Comparison of ENCODE assay signal across 11 mouse cellular contexts in genomic region chr11:59614120-59614519, GRCm38 (mm10). TPM values are rescaled to one million over a fixed set of nuclear protein-coding genes. Genes with fewer than 3 reads are reported as not detected.
DNase-seq lines count a peak whose midpoint lies in the region; ATAC-seq and TF ChIP-seq lines count a peak whose summit lies in the region.
"Had no signal": no experiment of that assay in that cellular context is flagged by ENCODE, and none has a peak within 500 bp of the region (broad histone marks: within the 10 kb centered on the region; RNA-seq: fewer than 3 reads in every experiment).

No protein-coding gene starts in this region.

- H3K27ac ChIP-seq in gastrocnemius, adult 2 months = no peak overlapping the region
- H3K27ac ChIP-seq in lung, postnatal 0 days (ENCODE audit: low read length) = no peak overlapping the region
- H3K27ac ChIP-seq: lung, embryonic 15.5 days had no signal

- no peaks in the 10 kb centered on the region for H3K27me3 ChIP-seq in lung, postnatal 0 days (replicated peaks; ENCODE audit: insufficient read depth, low read length)
- H3K27me3 ChIP-seq: lung, embryonic 15.5 days had no signal

- H3K9ac ChIP-seq in lung, postnatal 0 days (replicated peaks; ENCODE audit: low read depth) = no peak overlapping the region
- H3K9ac ChIP-seq: lung, embryonic 15.5 days had no signal

- ATAC-seq in lung, postnatal 0 days = peak; percentile 75
- ATAC-seq in monocyte, adult 5-6 weeks (replicated peaks; ENCODE audit: insufficient number of reproducible peaks, low FRiP score, low TSS enrichment, poor library complexity, severe bottlenecking) = no peak

- no peaks in the 10 kb centered on the region for H3K36me3 ChIP-seq in lung, postnatal 0 days (ENCODE audit: insufficient read depth, low read length)
- H3K36me3 ChIP-seq: G1E; lung, embryonic 15.5 days had no signal

- peak; percentile 57 for TF ChIP-seq CTCF in gastrocnemius, adult 2 months (IDR thresholded peaks at IDR 0.05)
- peak; percentile 71 for TF ChIP-seq CTCF in lung, postnatal 0 days (IDR thresholded peaks at IDR 0.05)

- H3K4me2 ChIP-seq in lung, postnatal 0 days (replicated peaks; ENCODE audit: low read depth, low read length) = no peak overlapping the region
- H3K4me2 ChIP-seq: lung, embryonic 15.5 days had no signal

- H3K4me3 ChIP-seq in gastrocnemius, adult 2 months = no peak overlapping the region
- H3K4me3 ChIP-seq in lung, postnatal 0 days (ENCODE audit: low read depth, low read length) = no peak overlapping the region
- H3K4me3 ChIP-seq: lung, embryonic 15.5 days had no signal

- WGBS in lung, postnatal 0 days = 21% methylated on average over 4 of the region's 4 CpGs

- peak; percentile 34 for DNase-seq in gastrocnemius, adult 2 months
- DNase-seq in gastrocnemius, postnatal 10 days = no peak
- DNase-seq in urinary bladder, postnatal 14 days (ENCODE audit: low spot score) = peak; percentile 41
- no peak for DNase-seq in urinary bladder, postnatal 10 days (ENCODE audit: low spot score)
- DNase-seq in frontal cortex, adult 2 months (ENCODE audit: extremely low spot score in 1 of 2, low spot score in 1 of 2) = peak; percentile 13 to 57
- DNase-seq in lung, postnatal 0 days (ENCODE audit: low spot score) = peak; percentile 91
- DNase-seq in urinary bladder, adult 2 months (ENCODE audit: low spot score) = no peak

- peak; percentile 57; the same call in 1 of the 2 replicates for TF ChIP-seq EP300 in lung, postnatal 0 days (IDR thresholded peaks at IDR 0.05)

- intact Hi-C loops in gastrocnemius, adult 2 months (cut with DNase I) = loop anchor here (5.0 kb wide), 1 partner anchor 87 kb away; the partner anchor contains the start of gene Zkscan17

- no peaks in the 10 kb centered on the region for H3K9me3 ChIP-seq in lung, postnatal 0 days (ENCODE audit: low read length)
- H3K9me3 ChIP-seq: G1E; lung, embryonic 15.5 days had no signal

- no peaks in the 10 kb centered on the region for H3K4me1 ChIP-seq in lung, postnatal 0 days (ENCODE audit: insufficient read depth, low read depth, low read length)
- H3K4me1 ChIP-seq: lung, embryonic 15.5 days had no signal

RNA-seq across cellular contexts. Expression of gene Olfr223, which starts 21.0 kb away (rescaled TPM):
- total RNA-seq in gastrocnemius, adult 2 months (2021) = not detected
- not detected for total RNA-seq in gastrocnemius, postnatal 10 days (2021)
- polyA plus RNA-seq in frontal cortex, adult 2 months (2012; rRNA removed) = not detected in 2 replicates
- polyA plus RNA-seq in lung, postnatal 0 days (2015; fragmentation: Nextera tagmentation; extraction: Ambion mirVana) = not detected in 2 replicates
- polyA plus RNA-seq in urinary bladder, adult 2 months (2012; rRNA removed) = not detected in 2 replicates
- not detected in 3 replicates for total RNA-seq in monocyte, adult 5-6 weeks (2017)
- total RNA-seq: G1E had no signal
- polyA plus RNA-seq: G1E; lung, embryonic 15.5 days; stomach, embryonic 14.5 days had no signal

RNA-seq across cellular contexts. Expression of gene Olfr222, which starts 38.1 kb away (rescaled TPM):
- not detected for total RNA-seq in gastrocnemius, adult 2 months (2021)
- total RNA-seq in gastrocnemius, postnatal 10 days (2021) = not detected
- not detected in 2 replicates for polyA plus RNA-seq in frontal cortex, adult 2 months (2012; rRNA removed)
- not detected in 2 replicates for polyA plus RNA-seq in lung, postnatal 0 days (2015; fragmentation: Nextera tagmentation; extraction: Ambion mirVana)
- polyA plus RNA-seq in urinary bladder, adult 2 months (2012; rRNA removed) = not detected in 2 replicates
- total RNA-seq in monocyte, adult 5-6 weeks (2017) = not detected in 3 replicates
- total RNA-seq: G1E had no signal
- polyA plus RNA-seq: G1E; lung, embryonic 15.5 days; stomach, embryonic 14.5 days had no signal

RNA-seq across cellular contexts. Expression of gene Mprip, which starts 47.0 kb away (rescaled TPM):
- 10 to 100 TPM; 75.6 to 87.2 TPM for total RNA-seq in gastrocnemius, adult 2 months (2021)
- total RNA-seq in gastrocnemius, postnatal 10 days (2021) = 100 to 1,000 TPM; 139 to 166 TPM
- 146 and 154 TPM in 2 replicates for polyA plus RNA-seq in frontal cortex, adult 2 months (2012; rRNA removed)
- polyA plus RNA-seq in lung, postnatal 0 days (2015; fragmentation: Nextera tagmentation; extraction: Ambion mirVana) = 88.0 and 114 TPM in 2 replicates
- 136 and 151 TPM in 2 replicates for polyA plus RNA-seq in urinary bladder, adult 2 months (2012; rRNA removed)
- total RNA-seq in monocyte, adult 5-6 weeks (2017) = 38.2 to 66.7 TPM (median 55.7 TPM) in 3 replicates

Comparison
In these comparisons a context has a peak if more than half of its experiments do, and no peak if none do; other contexts are left out.
1. DNase-seq: peak in gastrocnemius, adult 2 months (single experiment), urinary bladder, postnatal 14 days (single experiment), frontal cortex, adult 2 months (2 of 2) and lung, postnatal 0 days (single experiment); none in gastrocnemius, postnatal 10 days (single experiment), urinary bladder, postnatal 10 days (single experiment) and urinary bladder, adult 2 months (single experiment).